Mouse (Mus musculus) ES-Bruce4 (cell line): ENCODE measurements around the gene Apba1. TPM values are rescaled to one million over a fixed set of nuclear protein-coding genes. Genes with fewer than 3 reads are reported as not detected.

Experiments used
- H3K27ac ChIP-seq: 2 replicates; pipeline ENCODE4 v1.5.1; 2012; ENCODE audit warnings: low read length, inconsistent platforms; ENCODE audit not compliant: insufficient read depth
- H3K27me3 ChIP-seq: 2 replicates; pipeline ENCODE4 v1.6.1; 2012; ENCODE audit warnings: mild to moderate bottlenecking, low read length, inconsistent platforms; ENCODE audit not compliant: control insufficient read depth, poor library complexity, insufficient read depth, severe bottlenecking
- H3K36me3 ChIP-seq: 2 replicates; pipeline ENCODE4 v1.6.1; 2012; ENCODE audit warnings: inconsistent platforms, mild to moderate bottlenecking, low read length, moderate library complexity; ENCODE audit not compliant: control insufficient read depth, poor library complexity, insufficient read depth, severe bottlenecking
- H3K4me1 ChIP-seq: one replicate; pipeline ENCODE4 v1.8.1; 2011; ENCODE audit warnings: low read length; ENCODE audit not compliant: control insufficient read depth, insufficient read depth
- H3K4me3 ChIP-seq: 2 replicates; pipeline ENCODE4 v1.5.1; 2011; ENCODE audit warnings: low read depth, mild to moderate bottlenecking, low read length
- H3K9ac ChIP-seq: 2 replicates; pipeline ENCODE4 v1.6.1; 2012; ENCODE audit warnings: low read depth, mild to moderate bottlenecking, inconsistent platforms; ENCODE audit not compliant: poor library complexity, severe bottlenecking
- H3K9me3 ChIP-seq: replicated peaks from 2 replicates; pipeline ENCODE4 v1.6.1; 2012; ENCODE audit warnings: mild to moderate bottlenecking, low read length, inconsistent platforms; ENCODE audit not compliant: control insufficient read depth, poor library complexity, insufficient read depth, severe bottlenecking
- CTCF ChIP-seq: IDR thresholded peaks from one replicate; pipeline ENCODE4 v1.8.1; 2011; ENCODE audit warnings: low read depth, low read length
- EP300 ChIP-seq: IDR thresholded peaks from 2 replicates; pipeline ENCODE4 v1.6.1; 2011; ENCODE audit warnings: low read depth, low read length; ENCODE audit not compliant: insufficient read depth
- POLR2A ChIP-seq: IDR thresholded peaks from one replicate; pipeline ENCODE4 v1.8.1; 2011; ENCODE audit warnings: low read length; ENCODE audit not compliant: insufficient read depth
- polyA plus RNA-seq: library from polyadenylated mRNA; stranded (reverse); fragments of >200 nt; gene quantifications from 2 replicates; pipeline ENCODE4 v1.2.4, GENCODE M21; 2011; ENCODE audit warnings: low read depth; ENCODE audit not compliant: missing spikeins, insufficient read depth, insufficient read length

Apba1 gene
- polyA plus RNA-seq, 1 experiment: 0.16 TPM

DNA sequence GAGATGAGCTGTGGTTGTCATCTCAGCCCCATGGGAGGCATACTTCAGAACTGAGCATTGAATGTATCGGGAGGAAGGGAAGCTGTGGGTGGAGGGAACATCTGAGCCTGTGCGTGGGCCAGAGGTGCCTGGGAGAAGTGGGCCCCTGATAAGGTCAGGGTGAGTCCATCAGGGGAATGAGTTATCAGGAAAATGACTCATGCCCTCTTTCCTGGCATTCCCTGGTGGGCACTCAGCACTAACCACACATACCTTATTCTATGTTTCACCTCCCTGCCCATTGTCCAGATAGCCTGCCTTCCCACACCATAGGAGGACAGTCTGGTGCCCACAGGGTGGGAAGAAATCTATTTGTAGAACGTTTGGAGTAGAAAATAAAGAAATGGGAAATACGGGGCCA, 151.7 kb downstream of the Apba1 start:
- no peak overlapping the region for H3K9ac ChIP-seq
- H3K4me1 ChIP-seq: no peaks in the 10 kb centered on the region
- H3K36me3 ChIP-seq: no peaks in the 10 kb centered on the region
- no peaks in the 10 kb centered on the region for H3K27me3 ChIP-seq
- no peak overlapping the region for H3K4me3 ChIP-seq
- no peak overlapping the region for H3K27ac ChIP-seq
- no peaks in the 10 kb centered on the region for H3K9me3 ChIP-seq
- TF ChIP-seq POLR2A (no peak), EP300 (no peak), CTCF (no peak)

DNA sequence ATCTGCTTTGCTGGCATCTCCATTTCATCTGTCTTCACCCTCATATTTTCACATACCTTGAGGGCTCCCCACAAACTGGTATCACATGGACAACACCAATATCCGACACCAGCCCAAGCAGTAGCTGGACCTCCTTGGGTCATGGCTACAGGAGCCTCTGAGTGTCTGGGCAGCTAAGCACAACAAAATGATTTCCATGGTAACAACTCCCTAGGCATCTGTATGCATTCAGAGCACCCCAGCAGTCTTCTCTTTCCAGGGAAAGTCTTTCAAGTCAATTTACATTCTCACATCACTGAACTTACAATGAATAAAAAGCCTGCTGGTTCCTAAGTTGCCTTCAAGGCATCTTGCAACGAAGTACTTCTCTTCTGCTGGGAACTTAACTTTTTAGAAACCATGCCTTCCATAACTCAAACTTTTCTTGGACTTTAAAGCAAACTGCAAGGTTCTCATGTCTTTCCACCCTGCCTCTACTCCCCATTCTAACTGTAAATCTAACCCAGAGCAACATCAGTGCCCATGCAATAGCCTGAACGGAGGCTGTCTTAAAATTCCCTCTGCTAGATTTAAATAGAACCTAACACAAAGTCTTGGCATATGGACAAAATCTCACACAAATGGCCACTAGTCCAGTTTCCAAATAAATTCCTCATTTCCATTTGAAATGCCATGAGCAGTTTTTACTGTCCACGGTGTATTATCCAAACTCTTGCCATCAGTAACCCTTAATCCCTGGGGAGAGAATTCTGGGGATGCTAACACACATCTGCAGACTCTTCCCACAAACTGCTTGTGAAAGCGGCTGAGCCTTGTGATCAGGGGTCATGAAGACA, 160.9 kb downstream of the Apba1 start:
- Histone ChIP-seq H3K27me3 (no peaks in the 10 kb centered on the region), H3K27ac (no peak overlapping the region), H3K9ac (no peak overlapping the region), H3K4me3 (no peak overlapping the region), H3K36me3 (no peaks in the 10 kb centered on the region), H3K4me1 (no peaks in the 10 kb centered on the region), H3K9me3 (no peaks in the 10 kb centered on the region)
- TF ChIP-seq EP300: no peak
- TF ChIP-seq POLR2A: no peak

DNA sequence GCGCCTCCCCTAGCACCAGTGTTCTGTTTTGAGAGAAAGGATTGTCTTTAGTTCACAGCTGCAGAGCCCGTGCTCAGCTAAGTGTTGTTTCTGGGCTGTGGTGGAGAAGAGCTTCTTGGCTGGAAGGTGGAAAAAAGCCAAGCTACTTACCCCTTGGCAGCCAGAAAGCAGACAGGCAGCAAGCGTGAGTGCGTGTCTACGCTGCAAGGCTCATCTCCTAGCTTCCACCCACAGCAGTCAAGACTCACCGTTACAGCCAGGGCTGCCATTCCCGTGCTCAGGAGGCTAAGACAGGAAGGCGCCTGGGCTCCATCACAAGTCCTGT, 161.5 kb downstream of the Apba1 start:
- Histone ChIP-seq H3K4me1 (no peaks in the 10 kb centered on the region), H3K27me3 (no peaks in the 10 kb centered on the region), H3K27ac (no peak overlapping the region), H3K9me3 (no peaks in the 10 kb centered on the region), H3K36me3 (no peaks in the 10 kb centered on the region), H3K9ac (no peak overlapping the region), H3K4me3 (no peak overlapping the region)
- TF ChIP-seq CTCF (no peak), EP300 (no peak), POLR2A (no peak)

DNA sequence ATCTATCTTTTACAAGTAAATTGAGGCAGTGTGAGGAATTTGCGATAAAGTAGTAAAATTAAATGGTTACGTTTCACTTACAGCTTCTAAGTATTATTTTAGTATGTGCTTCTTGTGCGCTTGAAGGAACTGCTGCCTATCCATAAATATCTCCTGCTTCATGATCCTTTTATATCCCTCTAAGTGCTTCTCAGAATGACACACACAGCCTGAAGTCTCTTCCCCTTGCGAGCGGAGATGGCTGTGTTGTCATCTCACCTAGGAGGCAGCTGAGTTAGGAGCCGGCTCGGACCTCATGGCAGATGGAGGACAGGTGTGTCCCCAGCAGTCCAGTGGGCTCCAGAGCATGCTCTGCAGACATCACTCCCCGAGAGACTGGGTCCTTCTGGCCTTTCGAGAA, 163.9 kb downstream of the Apba1 start:
- Histone ChIP-seq H3K9ac (no peak overlapping the region), H3K9me3 (no peaks in the 10 kb centered on the region), H3K27ac (no peak overlapping the region), H3K36me3 (no peaks in the 10 kb centered on the region), H3K4me3 (no peak overlapping the region), H3K4me1 (no peaks in the 10 kb centered on the region), H3K27me3 (no peaks in the 10 kb centered on the region)
- TF ChIP-seq POLR2A (no peak), EP300 (no peak), CTCF (no peak)

DNA sequence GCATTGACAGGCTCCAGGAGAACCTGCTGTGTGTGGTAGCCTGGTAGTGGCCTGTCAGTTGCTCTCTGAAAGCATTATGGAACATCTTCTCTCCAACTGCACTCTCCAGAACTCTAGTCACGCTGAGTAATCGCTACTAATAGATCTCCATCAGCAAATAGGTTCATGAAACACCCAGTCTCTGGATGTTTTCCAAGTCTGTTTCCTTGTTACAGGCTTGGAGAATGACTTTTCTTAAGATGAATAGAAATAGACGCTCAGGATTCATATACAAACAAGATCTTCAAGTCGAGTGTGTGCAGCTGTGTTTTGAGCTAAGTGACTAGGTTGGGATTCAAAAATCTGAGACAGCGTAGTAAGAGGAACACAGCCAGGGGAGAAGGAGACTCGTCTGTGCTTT, 165.4 kb downstream of the Apba1 start:
- Histone ChIP-seq H3K4me1 (no peaks in the 10 kb centered on the region), H3K36me3 (no peaks in the 10 kb centered on the region), H3K27ac (no peak overlapping the region), H3K4me3 (no peak overlapping the region), H3K27me3 (no peaks in the 10 kb centered on the region), H3K9ac (no peak overlapping the region), H3K9me3 (no peaks in the 10 kb centered on the region)
- TF ChIP-seq CTCF (no peak), POLR2A (no peak), EP300 (no peak)

DNA sequence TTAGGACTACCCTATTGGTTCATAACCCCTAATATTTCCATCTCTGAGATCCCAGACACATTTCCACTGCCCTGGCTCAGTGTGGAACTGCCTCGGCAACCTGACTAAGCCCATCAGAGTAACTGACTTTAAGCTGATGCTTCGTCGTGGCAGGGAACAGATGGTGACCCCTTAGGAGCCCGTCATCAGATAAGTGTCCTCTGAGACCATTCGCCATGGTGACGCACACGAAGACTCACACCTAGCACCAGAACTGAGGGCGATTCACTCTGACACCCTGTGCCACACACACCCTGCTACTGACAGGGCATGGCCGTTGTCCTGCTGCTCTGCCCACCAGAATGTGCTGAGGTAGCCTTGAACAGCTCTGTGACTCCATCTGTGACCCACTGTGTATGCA, 166.1 kb downstream of the Apba1 start:
- no peaks in the 10 kb centered on the region for H3K36me3 ChIP-seq
- no peaks in the 10 kb centered on the region for H3K9me3 ChIP-seq
- no peaks in the 10 kb centered on the region for H3K27me3 ChIP-seq
- H3K4me1 ChIP-seq: no peaks in the 10 kb centered on the region
- TF ChIP-seq POLR2A (no peak), CTCF (no peak), EP300 (no peak)
- no peak overlapping the region for H3K9ac ChIP-seq
- no peak overlapping the region for H3K27ac ChIP-seq
- no peak overlapping the region for H3K4me3 ChIP-seq
